Mouse (Mus musculus): ENCODE measurements around the gene Cand2.

Cand2 gene

DNA sequence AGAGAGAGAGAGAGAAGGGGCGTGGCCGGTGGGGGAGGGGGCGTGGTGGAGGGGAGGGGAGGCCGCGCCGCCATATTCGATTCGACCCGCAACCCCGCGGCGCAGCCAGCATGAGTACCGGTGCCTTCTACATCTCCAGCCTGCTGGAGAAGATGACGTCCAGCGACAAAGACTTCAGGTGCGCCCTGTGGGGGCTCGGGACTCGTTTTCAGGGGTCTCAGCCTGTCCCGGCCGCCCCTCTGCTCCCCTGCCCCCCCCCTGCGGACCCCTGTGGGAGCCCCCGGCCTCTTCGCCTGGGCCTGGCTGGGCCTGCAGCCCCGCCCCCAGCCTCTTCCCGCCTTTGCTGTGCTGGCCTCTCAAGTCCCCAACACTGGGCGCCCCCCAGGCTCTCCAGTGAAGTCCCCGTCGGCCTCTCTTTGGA is at the start of gene Cand2:
Gene Cand2 (plus strand): TSS at position 38 of the 421 bp plus-strand sequence.
- DNase-seq (ENCODE audit: low read depth, low spot score), result peak; percentile 73

- peak; percentile 92 for DNase-seq (ENCODE audit: low read depth, low spot score)
Measured at GRCm38 (mm10) chr6:115727108-115727507, 47.2 kb upstream of the Cand2 start.

DNA sequence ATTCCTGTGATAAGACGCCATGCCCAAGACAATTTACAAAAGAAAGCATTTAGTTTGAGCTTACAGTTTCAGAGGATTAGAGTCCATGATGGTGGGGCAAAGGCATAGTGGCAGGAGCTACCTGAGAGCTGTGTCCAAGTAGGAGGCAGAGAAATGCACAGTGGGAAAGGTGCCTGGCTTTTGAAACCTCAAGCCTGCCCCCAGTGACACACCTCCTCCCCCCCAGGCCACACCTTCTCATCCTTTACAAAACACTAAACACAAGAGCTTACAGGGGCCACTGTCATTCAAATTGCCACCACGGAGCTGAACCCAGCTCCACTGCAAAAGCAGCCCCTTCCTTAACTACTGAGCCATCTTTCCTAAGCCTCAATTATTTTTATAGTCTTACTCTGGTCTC is 46.8 kb upstream of the Cand2 start:
- peak; percentile 94 for DNase-seq (ENCODE audit: low read depth, low spot score)

- DNase-seq (ENCODE audit: low read depth, low spot score), result peak; percentile 66
Measured at GRCm38 (mm10) chr6:115730560-115731342, 43.6 kb upstream of the Cand2 start.

DNA sequence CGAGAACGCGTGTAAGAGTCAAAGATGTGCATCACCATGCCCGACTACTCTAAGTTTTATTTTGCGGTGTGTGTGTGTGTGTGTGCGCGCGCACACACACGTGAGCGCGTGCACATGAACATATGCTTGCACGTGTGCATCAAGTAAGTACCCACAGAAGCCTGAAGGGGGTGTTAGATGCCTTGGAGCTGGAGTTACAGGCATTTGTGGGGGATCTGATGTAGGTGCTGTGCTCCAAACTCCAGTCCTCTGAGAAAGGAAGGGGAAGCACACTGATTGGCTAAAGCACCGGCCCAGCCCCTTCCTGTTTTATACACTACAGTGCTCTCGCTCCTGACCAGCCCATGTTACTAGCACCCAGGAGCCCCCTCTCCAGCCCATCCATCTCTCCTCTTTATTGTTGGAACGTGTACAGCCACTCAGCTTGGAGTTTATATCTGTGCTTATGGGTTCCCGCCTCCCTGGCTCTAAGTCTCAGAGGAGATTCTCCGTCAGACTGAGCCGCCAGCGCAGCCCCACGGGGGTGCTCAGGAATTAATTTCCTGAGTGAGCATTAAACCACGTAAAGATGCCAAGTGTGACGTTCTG is 41.9 kb upstream of the Cand2 start:
- peak; percentile 97 for DNase-seq (ENCODE audit: low read depth, low spot score)

DNA sequence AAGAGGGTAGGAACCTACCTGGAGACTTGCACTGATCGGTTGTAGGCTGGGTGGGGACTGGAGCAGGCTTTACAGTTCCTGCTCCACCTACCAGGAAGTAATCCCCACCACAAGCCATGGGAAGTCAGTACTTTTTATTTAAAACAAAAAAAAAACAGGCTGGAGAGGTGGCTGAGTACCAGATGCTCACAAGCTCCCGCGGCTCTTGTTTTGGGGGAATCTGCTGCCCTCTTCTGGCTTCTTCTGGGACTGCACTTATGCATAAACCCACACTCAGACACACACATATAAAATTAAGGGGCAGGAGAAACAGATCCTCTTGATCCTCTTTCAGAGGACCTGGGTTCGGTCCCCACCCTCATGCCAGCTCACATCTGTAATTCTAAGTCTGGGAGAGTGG is 39.4 kb upstream of the Cand2 start:
- peak; percentile 87 for DNase-seq (ENCODE audit: low read depth, low spot score)

- peak; percentile 51 for DNase-seq (ENCODE audit: low read depth, low spot score)
Measured at GRCm38 (mm10) chr6:115739056-115739455, 35.3 kb upstream of the Cand2 start.

- peak; percentile 87 for DNase-seq (ENCODE audit: low read depth, low spot score)
Measured at GRCm38 (mm10) chr6:115743569-115743968, 30.8 kb upstream of the Cand2 start.

DNA sequence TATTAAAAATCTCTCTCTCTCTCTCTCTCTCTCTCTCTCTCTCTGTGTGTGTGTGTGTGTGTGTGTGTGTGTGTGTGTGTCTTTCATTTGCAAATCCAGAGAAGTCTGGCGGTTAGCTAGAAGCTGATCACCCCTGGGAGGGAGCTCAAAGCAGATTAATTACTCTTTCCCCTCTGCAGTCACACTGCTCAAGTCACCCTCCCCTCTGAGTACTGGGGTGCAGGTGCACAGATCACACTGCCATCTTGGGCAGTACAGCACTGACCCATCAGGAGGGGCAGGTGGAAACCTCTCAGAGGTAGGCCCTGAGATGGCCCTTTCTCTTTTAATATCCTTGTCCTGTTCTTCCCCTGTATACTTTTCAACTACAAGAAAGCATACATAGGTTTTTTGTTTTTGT is 28.0 kb upstream of the Cand2 start:
- DNase-seq (ENCODE audit: low read depth, low spot score), result no peak

DNA sequence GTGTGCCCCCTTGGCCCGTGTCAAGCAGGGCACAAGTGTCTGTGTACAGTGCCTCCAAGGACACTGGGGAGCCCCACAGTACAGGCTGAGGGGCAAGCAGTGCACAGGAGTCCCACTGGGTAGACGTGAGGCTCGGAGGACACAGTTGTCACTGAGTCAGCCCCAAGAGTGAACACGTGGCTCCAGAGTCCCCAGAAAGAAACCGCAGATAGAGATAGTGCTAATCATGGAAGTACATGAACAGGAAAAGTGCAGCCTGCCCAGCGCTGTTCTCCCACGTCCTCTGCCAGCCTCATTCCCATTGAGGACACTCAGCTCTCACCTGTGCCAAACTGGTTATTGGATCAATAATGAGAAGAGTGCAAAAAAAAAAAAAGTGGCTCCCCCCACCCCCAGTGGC is 18.8 kb upstream of the Cand2 start:
- no peak for DNase-seq (ENCODE audit: low read depth, low spot score)

- no peak for DNase-seq (ENCODE audit: low read depth, low spot score)
Measured at GRCm38 (mm10) chr6:115758981-115759435, 15.3 kb upstream of the Cand2 start.

DNA sequence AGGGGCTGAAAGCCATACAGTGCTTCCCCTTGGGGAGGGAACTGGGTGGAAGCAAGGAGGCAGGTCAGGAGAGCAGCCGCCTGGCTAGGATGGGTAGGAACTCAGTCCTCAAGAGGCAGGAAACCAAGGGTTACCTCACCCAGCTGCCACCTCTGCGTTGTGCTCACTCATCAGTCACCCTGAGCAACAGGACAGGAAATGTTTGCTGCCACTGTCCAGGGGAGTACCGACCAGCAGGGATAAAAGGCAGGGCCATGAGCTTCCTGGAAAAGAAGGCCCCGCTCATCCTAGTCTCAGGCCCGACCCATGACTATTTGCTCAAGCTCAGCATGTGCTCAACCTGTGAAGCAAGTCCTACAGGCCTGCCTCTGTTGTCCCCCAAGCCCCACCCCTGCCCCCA is 14.9 kb upstream of the Cand2 start:
- DNase-seq (ENCODE audit: low read depth, low spot score), result peak; percentile 42

DNA sequence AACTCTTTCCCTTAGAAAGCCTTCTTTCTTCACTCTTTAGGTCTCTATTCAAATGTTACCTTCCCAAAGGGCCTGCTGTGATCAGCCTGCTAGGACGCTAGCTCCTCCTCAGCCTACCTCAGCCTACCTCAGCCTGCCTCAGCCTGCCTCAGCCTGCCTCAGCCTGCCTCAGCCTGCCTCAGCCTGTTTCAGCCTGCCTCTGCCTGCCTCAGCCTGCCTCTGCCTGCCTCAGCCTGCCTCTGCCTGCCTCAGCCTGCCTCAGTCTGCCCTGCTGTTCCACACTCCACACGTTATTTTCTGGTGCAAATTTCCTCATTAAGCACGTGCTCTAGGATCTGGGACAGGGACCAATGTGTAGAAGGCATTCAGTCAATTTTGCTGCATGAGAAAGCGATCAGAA is 14.2 kb upstream of the Cand2 start:
- peak; percentile 68 for DNase-seq (ENCODE audit: low read depth, low spot score)

- peak; percentile 25 for DNase-seq (ENCODE audit: low read depth, low spot score)
Measured at GRCm38 (mm10) chr6:115760982-115761381, 13.4 kb upstream of the Cand2 start.

DNA sequence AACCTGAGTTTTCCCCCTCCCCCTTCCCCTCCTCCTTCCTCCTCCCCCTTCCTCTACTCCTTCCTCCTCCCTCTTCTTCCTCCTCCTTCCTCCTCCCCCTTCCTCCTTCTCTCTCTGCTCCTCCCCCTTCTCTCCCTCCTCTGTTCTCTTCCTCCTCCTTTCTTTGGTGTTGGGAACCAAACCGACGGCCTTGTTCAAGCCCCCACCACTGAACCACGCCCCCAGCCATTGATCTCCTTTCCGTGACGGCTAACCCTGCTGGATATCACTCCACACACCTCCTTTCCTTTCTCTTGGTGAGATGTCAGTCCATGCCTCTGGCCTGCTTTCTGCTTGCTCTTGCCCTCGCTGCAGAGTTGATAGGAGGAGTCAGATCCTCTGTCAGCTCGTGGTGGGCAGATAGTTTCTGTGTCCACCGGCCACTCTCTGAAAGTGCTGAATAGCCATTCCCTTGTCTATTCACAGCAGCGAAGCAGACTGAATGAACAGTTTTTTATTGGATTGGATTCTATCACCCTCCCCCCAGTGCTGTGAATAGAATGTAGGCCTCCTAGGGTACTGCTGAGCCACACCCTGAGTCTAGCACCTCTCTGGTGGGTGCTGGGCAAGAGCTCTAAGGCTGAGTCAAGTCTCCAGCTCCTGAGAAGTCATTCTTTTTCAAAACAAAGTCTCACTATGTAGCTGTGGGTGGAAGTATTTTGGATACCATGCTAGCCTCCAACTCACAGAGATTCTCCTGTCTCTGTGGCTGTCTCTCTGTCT is 12.2 kb upstream of the Cand2 start, which contains the start of gene Tmem40:
Gene Tmem40 (minus strand): TSS at position 416 of the 762 bp plus-strand sequence.
- DNase-seq (ENCODE audit: low read depth, low spot score), result peak; percentile 96

DNA sequence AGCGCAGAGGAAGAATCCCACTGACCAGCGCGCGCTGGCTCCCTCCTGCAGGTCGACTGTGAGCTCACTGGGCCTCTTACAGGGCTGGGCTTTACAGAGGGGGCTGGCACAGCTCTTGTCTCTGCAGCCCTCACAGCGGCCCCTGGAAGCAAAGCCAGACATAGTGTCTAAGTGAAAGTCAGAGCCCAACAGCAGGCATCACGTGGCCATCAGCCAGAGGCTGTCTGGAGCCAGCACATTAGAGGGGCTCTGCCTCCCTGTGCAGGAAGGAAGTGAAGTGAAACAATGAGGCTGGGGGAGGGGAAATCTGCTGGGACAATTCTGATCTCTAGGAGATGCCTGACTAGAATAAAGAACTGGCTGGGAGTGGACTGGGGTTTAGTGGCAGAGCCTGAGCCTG is 10.2 kb upstream of the Cand2 start:
- DNase-seq (ENCODE audit: low read depth, low spot score), result peak; percentile 97

DNA sequence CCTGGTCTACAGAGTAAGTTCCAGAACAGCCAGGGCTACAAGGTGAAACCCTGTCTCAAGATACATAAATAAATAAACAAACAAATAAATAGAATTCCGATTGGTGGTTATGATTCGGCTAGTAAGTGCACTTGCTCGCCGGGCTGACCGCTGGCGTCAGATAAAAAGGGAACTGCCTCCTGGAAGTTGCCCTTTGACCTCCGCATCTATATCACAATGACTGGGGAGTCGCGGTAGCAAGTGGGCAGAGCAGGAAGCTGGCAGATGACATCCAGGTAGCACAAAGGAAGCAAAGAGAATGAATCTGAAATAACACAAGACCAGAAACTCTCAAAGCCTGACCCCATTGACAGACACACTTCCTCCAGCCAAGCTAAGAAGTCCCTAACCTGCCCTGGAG is 7.0 kb upstream of the Cand2 start:
- DNase-seq (ENCODE audit: low read depth, low spot score), result no peak

DNA sequence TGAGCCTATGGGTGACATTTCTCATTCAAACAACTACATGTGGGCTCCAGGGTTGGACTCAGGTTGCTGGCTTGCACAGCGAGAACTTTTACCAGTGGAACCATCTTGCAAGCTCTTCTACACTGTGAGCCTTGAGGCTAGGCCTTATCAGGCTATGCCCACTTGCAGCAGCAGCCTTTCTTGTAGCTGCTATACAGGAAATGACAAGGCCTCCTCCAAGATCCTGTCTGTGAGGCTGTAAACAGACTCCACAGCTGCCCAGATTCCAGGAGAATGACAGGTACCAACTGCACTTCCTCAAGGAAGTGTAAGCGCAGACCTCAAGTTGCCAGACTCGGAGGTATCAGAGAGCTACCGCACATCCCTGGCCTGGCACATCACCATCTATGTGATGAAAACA is 6.1 kb upstream of the Cand2 start:
- no peak for DNase-seq (ENCODE audit: low read depth, low spot score)

DNA sequence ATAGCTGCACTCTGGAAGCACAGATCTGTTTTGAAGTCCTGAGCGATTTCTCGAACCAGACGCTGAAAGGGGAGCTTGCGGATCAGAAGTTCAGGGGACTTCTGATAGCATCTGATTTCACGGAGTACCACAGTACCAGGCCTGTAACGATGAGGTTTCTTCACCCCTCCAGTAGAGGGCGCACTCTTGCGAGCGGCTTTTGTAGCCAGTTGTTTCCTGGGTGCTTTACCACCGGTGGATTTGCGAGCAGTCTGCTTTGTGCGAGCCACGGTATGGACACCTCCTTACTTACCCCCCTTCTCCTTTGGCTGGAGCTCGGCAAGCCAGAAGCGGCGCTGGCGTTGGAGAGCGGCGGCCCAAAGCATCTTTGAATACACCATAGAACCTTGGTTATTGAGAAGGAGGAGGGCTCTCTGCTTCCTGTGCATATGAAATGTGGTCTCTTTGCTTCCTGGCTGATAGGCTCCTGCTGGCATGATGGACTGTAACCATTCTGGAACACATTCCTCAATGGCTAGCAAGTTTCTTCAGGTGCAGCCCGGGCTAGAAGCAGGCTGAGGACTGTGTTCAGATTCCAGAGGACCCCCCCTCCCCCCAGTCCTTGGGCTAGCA is 4.2 kb upstream of the Cand2 start:
- DNase-seq (ENCODE audit: low read depth, low spot score), result peak; percentile 25

DNA sequence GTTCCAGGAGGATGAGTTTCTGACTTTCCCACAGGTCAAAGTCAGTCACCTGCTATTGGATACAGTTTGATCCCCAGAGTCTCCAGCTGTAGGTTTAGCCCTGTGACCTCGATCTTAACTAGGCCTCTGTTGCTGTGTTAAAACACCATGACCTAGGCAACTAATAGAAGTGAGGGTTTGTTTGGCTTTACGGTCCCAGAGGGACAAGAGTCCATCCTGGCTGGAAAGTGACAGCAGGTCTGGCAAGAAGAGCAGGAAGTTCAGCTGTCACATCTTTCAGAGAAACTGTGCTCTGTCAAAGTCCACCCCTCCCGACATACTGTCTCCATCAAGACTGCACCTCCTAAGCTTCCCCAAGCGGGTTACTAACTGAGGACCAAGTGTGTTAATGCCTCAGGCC is 3.5 kb upstream of the Cand2 start:
- DNase-seq (ENCODE audit: low read depth, low spot score), result no peak

DNA sequence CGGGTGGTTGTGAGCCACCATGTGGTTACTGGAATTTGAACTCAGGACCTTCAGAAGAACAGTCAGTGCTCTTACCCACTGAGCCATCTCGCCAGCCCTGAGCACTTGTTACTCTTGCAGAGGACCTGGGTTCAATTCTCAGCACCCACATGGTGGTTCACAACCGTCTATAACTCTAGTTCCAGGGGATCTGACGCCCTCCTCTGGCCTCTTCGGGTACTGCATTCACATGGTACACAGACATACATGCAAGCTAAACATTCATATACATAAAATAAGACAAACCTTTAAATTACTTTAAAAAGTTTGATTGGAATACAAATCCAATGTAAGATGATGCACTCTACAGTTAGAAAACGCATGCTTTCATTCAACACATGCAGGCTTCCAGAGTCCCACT is 2.1 kb upstream of the Cand2 start:
- peak; percentile 66 for DNase-seq (ENCODE audit: low read depth, low spot score)

GRCm38 (mm10) chr6:115772604-115773003 is 1.7 kb upstream of the Cand2 start:
- DNase-seq (ENCODE audit: low read depth, low spot score), result peak; percentile 67

Data from R1 (cell line).